8 mouse cellular contexts compared by ENCODE assay signal in genomic region chr4:47293771-47294543, GRCm38 (mm10). TPM values are rescaled to one million over a fixed set of nuclear protein-coding genes. Genes with fewer than 3 reads are reported as not detected.
DNase-seq lines count a peak whose midpoint lies in the region; ATAC-seq and TF ChIP-seq lines count a peak whose summit lies in the region.

No protein-coding gene starts in this region.

- peak; percentile 42; the same call in 1 of the 2 replicates for ATAC-seq in kidney, embryonic 15.5 days (replicated peaks; ENCODE audit: low FRiP score)

- H3K4me1 ChIP-seq in bone marrow macrophage, adult 2 months (ENCODE audit: control insufficient read depth, insufficient read depth, low read length): peaks cover 30% of the 10 kb centered on the region
- H3K4me1 ChIP-seq in kidney, embryonic 15.5 days: peaks cover 17% of the 10 kb centered on the region

- DNase-seq in frontal cortex, postnatal 36 days (ENCODE audit: low spot score in 2 of 2): peak; percentile 53 to 62
- DNase-seq in frontal cortex, postnatal 14 days (ENCODE audit: low spot score in 2 of 2): no peak
- peak; percentile 68 for DNase-seq in gastrocnemius, postnatal 10 days
- DNase-seq in lung, adult 18-20 months: peak; percentile 75 to 87
- DNase-seq in skeletal muscle tissue, adult 2 months (ENCODE audit: low read depth, low spot score): peak; percentile 87
- DNase-seq in thymus, postnatal 10 days (ENCODE audit: low spot score in 2 of 2): no peak

- H3K9ac ChIP-seq in kidney, embryonic 15.5 days: no peak overlapping the region

- TF ChIP-seq POLR2A in bone marrow macrophage, adult 2 months (IDR thresholded peaks at IDR 0.05; ENCODE audit: borderline replicate concordance, low read depth, low read length): no peak

- peak overlapping the region; percentile 77 for H3K27ac ChIP-seq in bone marrow macrophage, adult 2 months (ENCODE audit: insufficient read depth, low read depth, low read length)
- peak overlapping the region; percentile 34; the same call in 1 of the 2 replicates for H3K27ac ChIP-seq in kidney, embryonic 15.5 days

- H3K4me3 ChIP-seq in bone marrow macrophage, adult 2 months (ENCODE audit: insufficient read depth, low read length): no peak overlapping the region
- H3K4me3 ChIP-seq in kidney, embryonic 15.5 days (replicated peaks): no peak overlapping the region

- H3K36me3 ChIP-seq in kidney, embryonic 15.5 days: peaks cover 8% of the 10 kb centered on the region; the same call in 1 of the 2 replicates

- peaks cover 7% of the 10 kb centered on the region; the same call in 1 of the 2 replicates for H3K9me3 ChIP-seq in kidney, embryonic 15.5 days (replicated peaks)

- 66% methylated on average over 16 of the region's 16 CpGs for WGBS in kidney, embryonic 15.5 days

- H3K4me2 ChIP-seq in kidney, embryonic 15.5 days: no peak overlapping the region

- TF ChIP-seq CTCF in bone marrow macrophage, adult 2 months (IDR thresholded peaks at IDR 0.05; ENCODE audit: low read depth, low read length): no peak

- H3K27me3 ChIP-seq in kidney, embryonic 15.5 days: no peaks in the 10 kb centered on the region

RNA-seq across cellular contexts. Expression of gene Tgfbr1, which starts 59.1 kb away (rescaled TPM):
- polyA plus RNA-seq in bone marrow macrophage, adult 2 months (2012; ENCODE audit: insufficient read depth, insufficient read length, missing spikeins): 52.0 and 52.1 TPM in 2 replicates
- 10 to 100 TPM; 24.3 to 30.5 TPM for total RNA-seq in gastrocnemius, postnatal 10 days (2021)
- 45.2 and 45.5 TPM in 2 replicates for polyA plus RNA-seq in kidney, embryonic 15.5 days (2015; fragmentation: Nextera tagmentation; extraction: Ambion mirVana)

Comparison
In these comparisons a context has a peak if more than half of its experiments do, and no peak if none do; other contexts are left out.
1. DNase-seq: peak in frontal cortex, postnatal 36 days (2 of 2), gastrocnemius, postnatal 10 days (single experiment), lung, adult 18-20 months (2 of 2) and skeletal muscle tissue, adult 2 months (single experiment); none in frontal cortex, postnatal 14 days (0 of 2) and thymus, postnatal 10 days (0 of 2).